Mouse (Mus musculus): Measurements from ENCODE around the gene Ntng2. TPM values are rescaled to one million over a fixed set of nuclear protein-coding genes. Genes with fewer than 3 reads are reported as not detected.

The Ntng2 gene
- polyA plus RNA-seq, 1 experiment from 2014 or later, result 2.8 TPM

GRCm38 (mm10) chr2:29174887-29175286 is 77.9 kb downstream of the Ntng2 start:
- H3K27ac ChIP-seq, result no peak overlapping the region
- 91% methylated on average over 3 of the region's 3 CpGs for WGBS
- H3K4me2 ChIP-seq, result no peak overlapping the region
- ATAC-seq (ENCODE audit: low FRiP score), result no peak
- peaks cover 82% of the 10 kb centered on the region for H3K36me3 ChIP-seq
- no peaks in the 10 kb centered on the region for H3K4me1 ChIP-seq (replicated peaks)
- no peaks in the 10 kb centered on the region for H3K9me3 ChIP-seq
- H3K9ac ChIP-seq, result no peak overlapping the region
- no peak overlapping the region for H3K4me3 ChIP-seq
- H3K27me3 ChIP-seq, result no peaks in the 10 kb centered on the region

- ATAC-seq (ENCODE audit: low FRiP score), result no peak
- Histone ChIP-seq H3K4me2 (no peak overlapping the region), H3K4me1 (replicated peaks) (no peaks in the 10 kb centered on the region), H3K36me3 (peaks cover 73% of the 10 kb centered on the region), H3K9ac (no peak overlapping the region), H3K9me3 (no peaks in the 10 kb centered on the region), H3K4me3 (no peak overlapping the region), H3K27me3 (no peaks in the 10 kb centered on the region), H3K27ac (no peak overlapping the region)
- WGBS, result over 99% methylated on average over 5 of the region's 5 CpGs
Measured at GRCm38 (mm10) chr2:29168067-29168466, 84.7 kb downstream of the Ntng2 start.

GRCm38 (mm10) chr2:29151941-29152340 is 100.9 kb downstream of the Ntng2 start:
- H3K36me3 ChIP-seq, result peaks cover 98% of the 10 kb centered on the region
- H3K4me1 ChIP-seq (replicated peaks), result no peaks in the 10 kb centered on the region
- ATAC-seq (ENCODE audit: low FRiP score), result no peak
- H3K27me3 ChIP-seq, result no peaks in the 10 kb centered on the region
- no peaks in the 10 kb centered on the region for H3K9me3 ChIP-seq
- no peak overlapping the region for H3K9ac ChIP-seq
- H3K4me3 ChIP-seq, result no peak overlapping the region
- WGBS, result 35% methylated on average over 2 of the region's 2 CpGs
- no peak overlapping the region for H3K27ac ChIP-seq
- H3K4me2 ChIP-seq, result no peak overlapping the region

Other genes starting within 250 kb of the Ntng2 start
- 0.18 and 0.22 TPM in 2 replicates for gene Cfap77, start 197.9 kb downstream of the Ntng2 start, polyA plus RNA-seq (2015; fragmentation: Nextera tagmentation; extraction: Ambion mirVana)
- gene Ttf1, start 192.7 kb downstream of the Ntng2 start, polyA plus RNA-seq (2015; fragmentation: Nextera tagmentation; extraction: Ambion mirVana), result 8.4 and 10.1 TPM in 2 replicates
- gene Setx, start 128.8 kb downstream of the Ntng2 start, polyA plus RNA-seq (2015; fragmentation: Nextera tagmentation; extraction: Ambion mirVana), result 13.8 and 15.4 TPM in 2 replicates
- gene Med27, start 93.8 kb upstream of the Ntng2 start, polyA plus RNA-seq (2015; fragmentation: Nextera tagmentation; extraction: Ambion mirVana), result 74.3 and 85.3 TPM in 2 replicates